ENCODE assay signal across 8 mouse cellular contexts in the genomic region with DNA sequence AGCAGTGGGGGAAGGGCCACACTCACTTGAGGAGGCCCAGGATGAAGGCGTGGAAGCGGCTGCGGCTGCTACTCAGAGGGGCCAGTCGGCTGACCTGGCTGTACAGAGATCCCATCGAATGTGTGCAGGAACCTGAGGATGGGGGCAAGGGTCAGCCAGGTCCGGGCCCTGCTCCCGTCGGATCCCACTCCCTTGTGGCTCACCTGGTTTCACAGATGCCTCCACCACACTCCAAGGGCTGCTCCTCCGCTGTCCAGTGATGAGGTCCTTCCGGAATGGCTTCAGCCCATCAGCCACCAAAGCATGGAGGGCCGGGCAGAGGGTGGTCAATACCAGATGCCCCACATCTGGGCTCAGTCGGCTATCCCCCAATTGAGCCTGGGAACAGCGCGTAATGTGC. TPM values are rescaled to one million over a fixed set of nuclear protein-coding genes. Genes with fewer than 3 reads are reported as not detected.
A peak's percentile ranks its signal among the peaks of the same experiment; 100 is the strongest.
DNase-seq lines count a peak whose midpoint lies in the region; ATAC-seq lines count a peak whose summit lies in the region.

No protein-coding gene starts in this region.

- DNase-seq in cerebellum, adult 18-20 months = peak; percentile 8 to 22
- DNase-seq in cerebellum, adult 11 months = no peak
- peak; percentile 32 to 68 for DNase-seq in right cerebral cortex, postnatal 10 days (ENCODE audit: low spot score in 2 of 2)
- DNase-seq in right cerebral cortex, postnatal 4 days = no peak
- no peak for DNase-seq in gastrocnemius, postnatal 25 days

- H3K27me3 ChIP-seq in limb, embryonic 12.5 days = peaks cover 42% of the 10 kb centered on the region
- H3K27me3 ChIP-seq in stomach, embryonic 16.5 days (ENCODE audit: control insufficient read depth, insufficient read depth, low read length) = no peaks in the 10 kb centered on the region

- no peak overlapping the region; the same call in 1 of the 2 replicates for H3K9ac ChIP-seq in limb, embryonic 12.5 days (replicated peaks)
- H3K9ac ChIP-seq in stomach, embryonic 16.5 days (ENCODE audit: low read length) = peak overlapping the region; percentile 83

- H3K4me1 ChIP-seq in limb, embryonic 12.5 days (replicated peaks) = peaks cover 46% of the 10 kb centered on the region
- peaks cover 28% of the 10 kb centered on the region for H3K4me1 ChIP-seq in stomach, embryonic 16.5 days (ENCODE audit: control insufficient read depth, insufficient read depth, low read length)

- peak overlapping the region; percentile 100 for H3K4me2 ChIP-seq in limb, embryonic 12.5 days
- peak overlapping the region; percentile 100 for H3K4me2 ChIP-seq in stomach, embryonic 16.5 days (ENCODE audit: low read depth, low read length)

- no peaks in the 10 kb centered on the region for H3K9me3 ChIP-seq in limb, embryonic 12.5 days
- H3K9me3 ChIP-seq in stomach, embryonic 16.5 days (replicated peaks; ENCODE audit: control insufficient read depth, low read length) = no peaks in the 10 kb centered on the region

- peak overlapping the region; percentile 65 for H3K4me3 ChIP-seq in limb, embryonic 12.5 days (replicated peaks)
- peak overlapping the region; percentile 75 for H3K4me3 ChIP-seq in stomach, embryonic 16.5 days (replicated peaks; ENCODE audit: low read length)

- H3K27ac ChIP-seq in limb, embryonic 12.5 days = no peak overlapping the region
- no peak overlapping the region for H3K27ac ChIP-seq in stomach, embryonic 16.5 days (ENCODE audit: low read length)

- 54% methylated on average over 14 of the region's 14 CpGs for WGBS in limb, embryonic 12.5 days
- 55% methylated on average over 14 of the region's 14 CpGs for WGBS in stomach, embryonic 16.5 days

- H3K36me3 ChIP-seq in limb, embryonic 12.5 days = peaks cover 16% of the 10 kb centered on the region
- no peaks in the 10 kb centered on the region; the same call in 1 of the 2 replicates for H3K36me3 ChIP-seq in stomach, embryonic 16.5 days (ENCODE audit: control insufficient read depth, insufficient read depth, low read length)

- no peak for ATAC-seq in limb, embryonic 12.5 days (ENCODE audit: insufficient number of reproducible peaks, insufficient read depth, low FRiP score, low TSS enrichment, low read depth)
- ATAC-seq in stomach, embryonic 16.5 days (ENCODE audit: insufficient read depth, low FRiP score) = no peak
- ATAC-seq in monocyte, adult 5-6 weeks (replicated peaks; ENCODE audit: insufficient number of reproducible peaks, low FRiP score, low TSS enrichment, poor library complexity, severe bottlenecking) = no peak

RNA-seq across cellular contexts. Expression of a gene that starts 4.1 kb away (rescaled TPM):
- polyA plus RNA-seq in limb, embryonic 12.5 days (2016; fragmentation: Nextera tagmentation; extraction: Ambion mirVana) = 23.4 and 23.7 TPM in 2 replicates
- 19.2 and 22.8 TPM in 2 replicates for polyA plus RNA-seq in stomach, embryonic 16.5 days (2015; fragmentation: Nextera tagmentation; extraction: Ambion mirVana)
- 10 to 100 TPM; 17.7 to 19.6 TPM for total RNA-seq in gastrocnemius, postnatal 25 days (2021)
- 15.7 to 30.9 TPM (median 22.4 TPM) in 3 replicates for total RNA-seq in monocyte, adult 5-6 weeks (2017)

RNA-seq across cellular contexts. Expression of a gene that starts 11.9 kb away (rescaled TPM):
- polyA plus RNA-seq in limb, embryonic 12.5 days (2016; fragmentation: Nextera tagmentation; extraction: Ambion mirVana) = 0.14 TPM in 1 of 2 replicates, not detected in the other
- not detected in 2 replicates for polyA plus RNA-seq in stomach, embryonic 16.5 days (2015; fragmentation: Nextera tagmentation; extraction: Ambion mirVana)
- not detected for total RNA-seq in gastrocnemius, postnatal 25 days (2021)
- total RNA-seq in monocyte, adult 5-6 weeks (2017) = not detected in 3 replicates

RNA-seq across cellular contexts. Expression of a gene that starts 12.8 kb away (rescaled TPM):
- 247 and 249 TPM in 2 replicates for polyA plus RNA-seq in limb, embryonic 12.5 days (2016; fragmentation: Nextera tagmentation; extraction: Ambion mirVana)
- 340 and 368 TPM in 2 replicates for polyA plus RNA-seq in stomach, embryonic 16.5 days (2015; fragmentation: Nextera tagmentation; extraction: Ambion mirVana)
- total RNA-seq in gastrocnemius, postnatal 25 days (2021) = 10 to 100 TPM; 26.0 to 27.8 TPM
- 37.2 to 55.7 TPM (median 39.0 TPM) in 3 replicates for total RNA-seq in monocyte, adult 5-6 weeks (2017)

RNA-seq across cellular contexts. Expression of a gene that starts 47.0 kb away (rescaled TPM):
- polyA plus RNA-seq in limb, embryonic 12.5 days (2016; fragmentation: Nextera tagmentation; extraction: Ambion mirVana) = 0.24 and 0.36 TPM in 2 replicates
- 14.3 and 22.0 TPM in 2 replicates for polyA plus RNA-seq in stomach, embryonic 16.5 days (2015; fragmentation: Nextera tagmentation; extraction: Ambion mirVana)
- total RNA-seq in gastrocnemius, postnatal 25 days (2021) = not detected
- not detected in 3 replicates for total RNA-seq in monocyte, adult 5-6 weeks (2017)

Comparison
In these comparisons a context has a peak if more than half of its experiments do, and no peak if none do; other contexts are left out.
1. DNase-seq: peak in cerebellum, adult 18-20 months (2 of 2) and right cerebral cortex, postnatal 10 days (2 of 2); none in cerebellum, adult 11 months (single experiment), right cerebral cortex, postnatal 4 days (single experiment) and gastrocnemius, postnatal 25 days (single experiment).